Mouse (Mus musculus) forebrain, embryonic 11.5 days (tissue): ENCODE results near the gene Tbc1d10b. TPM values are rescaled to one million over a fixed set of nuclear protein-coding genes. Genes with fewer than 3 reads are reported as not detected.
"Not testable (repeated sequence)": the region's sequence is repeated elsewhere in the genome, so short reads cannot be mapped to it uniquely, and the experiment has no call there.

Experiments used
- ATAC-seq: fragments of 200-750 bp; cut with Nextera tagmentation; replicated peaks from 2 replicates; pipeline ENCODE4 v1.8.0; 2017; ENCODE audit warnings: moderate TSS enrichment; ENCODE audit not compliant: low FRiP score
- DNase-seq: peaks from one replicate; pipeline ENCODE4 v3.0.0-alpha.2; 2017; ENCODE audit warnings: low spot score
- H3K27ac ChIP-seq: fragments of 300-500 bp; sonication (generic); 2 replicates; pipeline ENCODE4 v1.5.1; 2014; ENCODE audit warnings: low read depth, low read length
- H3K27me3 ChIP-seq: fragments of 300-500 bp; sonication (generic); 2 replicates; pipeline ENCODE4 v1.6.1; 2014; ENCODE audit warnings: mild to moderate bottlenecking, low read length, mixed read lengths; ENCODE audit not compliant: control insufficient read depth, insufficient read depth
- H3K36me3 ChIP-seq: fragments of 300-500 bp; sonication (generic); 2 replicates; pipeline ENCODE4 v1.6.1; 2014; ENCODE audit warnings: mild to moderate bottlenecking, low read length, moderate library complexity, mixed read lengths; ENCODE audit not compliant: control insufficient read depth, insufficient read depth
- H3K4me1 ChIP-seq: fragments of 300-500 bp; sonication (generic); replicated peaks from 2 replicates; pipeline ENCODE4 v1.6.1; 2014; ENCODE audit warnings: low read length, mixed read lengths; ENCODE audit not compliant: control insufficient read depth, insufficient read depth
- H3K4me2 ChIP-seq: fragments of 300-500 bp; sonication (generic); 2 replicates; pipeline ENCODE4 v1.6.1; 2014; ENCODE audit warnings: low read depth, mild to moderate bottlenecking, low read length, moderate library complexity, mixed read lengths; ENCODE audit not compliant: severe bottlenecking
- H3K4me3 ChIP-seq: fragments of 300-500 bp; sonication (generic); 2 replicates; pipeline ENCODE4 v1.5.1; 2014; ENCODE audit warnings: low read depth, low read length
- H3K9ac ChIP-seq: fragments of 300-500 bp; sonication (generic); 2 replicates; pipeline ENCODE4 v1.6.1; 2014; ENCODE audit warnings: low read length
- H3K9me3 ChIP-seq: fragments of 300-500 bp; sonication (generic); 2 replicates; pipeline ENCODE4 v1.6.1; 2016; ENCODE audit warnings: low read length, mixed read lengths; ENCODE audit not compliant: control insufficient read depth
- WGBS: fragments of 180-500 bp; shearing (Covaris S2); extraction: QIAGEN DNeasy Blood & Tissue Kit; methylation state at CpG from one replicate; pipeline ENCODE4 v1.1.7; 2014; 5-methylcytosine and 5-hydroxymethylcytosine counted together
- polyA plus RNA-seq: library from polyadenylated mRNA; unstranded; fragments of >200 nt; fragmentation: Nextera tagmentation; extraction: Ambion mirVana; gene quantifications from 2 replicates; pipeline ENCODE4 v1.2.1, GENCODE M21; 2014

The Tbc1d10b gene
- polyA plus RNA-seq: 31.7 and 36.5 TPM in 2 replicates

GRCm38 (mm10) chr7:127208295-127208552 lies at the start of gene Tbc1d10b:
Gene Tbc1d10b, minus strand, starts transcription at chr7:127208468.
- ATAC-seq: peak; percentile 47
- under 1% methylated on average over 33 of the region's 44 CpGs for WGBS
- H3K4me2 ChIP-seq: peak within 1 kb of the TSS; percentile 99

GRCm38 (mm10) chr7:127256518-127256917 lies 48.2 kb upstream of the Tbc1d10b start:
- H3K4me2 ChIP-seq: no peak overlapping the region
- DNase-seq (no peak), ATAC-seq (no peak)
- 90% methylated on average over 5 of the region's 5 CpGs for WGBS
- H3K9ac ChIP-seq: no peak overlapping the region
- no peak overlapping the region for H3K27ac ChIP-seq
- peaks cover 7% of the 10 kb centered on the region for H3K4me1 ChIP-seq
- no peaks in the 10 kb centered on the region; the same call in 1 of the 2 replicates for H3K36me3 ChIP-seq
- no peaks in the 10 kb centered on the region for H3K27me3 ChIP-seq
- no peaks in the 10 kb centered on the region for H3K9me3 ChIP-seq
- no peak overlapping the region for H3K4me3 ChIP-seq

More at GRCm38 (mm10) chr7:127208295-127208552, at the start of gene Tbc1d10b:
- peak within 1 kb of the TSS; percentile 88 for H3K4me3 ChIP-seq
- no peak for DNase-seq
- H3K9me3 ChIP-seq: no peaks in the 10 kb centered on the region
- H3K27me3 ChIP-seq: no peaks in the 10 kb centered on the region; the same call in 1 of the 2 replicates
- H3K4me1 ChIP-seq: peaks cover 10% of the 10 kb centered on the region; the same call in 1 of the 2 replicates
- H3K36me3 ChIP-seq: peaks cover 2% of the 10 kb centered on the region; the same call in 1 of the 2 replicates
- H3K9ac ChIP-seq: peak within 1 kb of the TSS; percentile 89
- peak within 1 kb of the TSS; percentile 77 for H3K27ac ChIP-seq

DNA sequence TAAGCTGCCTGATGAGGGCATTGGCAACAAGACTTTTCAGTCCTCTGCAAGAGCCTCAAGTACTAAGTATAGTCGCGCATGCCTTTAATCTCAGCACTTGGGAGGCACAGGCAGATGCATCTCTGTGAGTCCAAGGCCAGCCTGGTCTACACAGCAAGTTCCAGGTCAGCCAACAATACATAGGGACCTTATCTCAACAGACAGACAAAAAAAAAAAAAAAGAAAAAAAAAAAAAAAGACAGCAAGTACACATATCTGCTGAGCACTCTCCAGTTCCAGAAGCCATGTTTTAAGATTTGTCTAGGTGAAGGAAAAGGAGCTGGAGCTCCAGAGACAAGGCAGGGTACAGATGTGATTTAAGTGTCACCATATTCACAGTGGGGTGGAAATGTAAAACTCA lies 47.7 kb upstream of the Tbc1d10b start:
- no peaks in the 10 kb centered on the region for H3K27me3 ChIP-seq
- H3K9me3 ChIP-seq: no peaks in the 10 kb centered on the region
- ATAC-seq (no peak), DNase-seq (no peak)
- no peak overlapping the region for H3K9ac ChIP-seq
- H3K4me1 ChIP-seq: peaks cover 3% of the 10 kb centered on the region
- 97% methylated on average over 2 of the region's 2 CpGs for WGBS
- no peak overlapping the region for H3K4me3 ChIP-seq
- H3K27ac ChIP-seq: no peak overlapping the region
- no peaks in the 10 kb centered on the region; the same call in 1 of the 2 replicates for H3K36me3 ChIP-seq
- no peak overlapping the region for H3K4me2 ChIP-seq

DNA sequence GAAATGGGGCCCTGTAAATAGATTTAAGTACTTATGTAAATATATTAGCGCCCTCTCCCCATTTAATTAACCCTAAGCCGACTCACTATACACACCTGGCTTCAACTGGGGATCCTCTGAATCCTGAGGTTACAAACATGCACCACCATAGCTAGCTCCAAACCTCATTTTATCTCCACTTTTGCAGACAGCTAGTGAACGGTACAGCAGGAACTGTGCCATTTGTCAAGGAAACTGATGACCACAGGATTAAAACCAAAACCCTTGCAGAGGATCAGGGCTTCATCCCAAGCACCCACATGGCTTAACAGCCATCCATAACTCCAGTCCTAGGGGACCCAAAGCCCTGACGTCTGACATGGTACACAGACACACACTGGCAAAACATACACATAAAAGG lies 46.7 kb upstream of the Tbc1d10b start:
- WGBS: 37% methylated on average over 4 of the region's 4 CpGs
- H3K9ac ChIP-seq: peak overlapping the region; percentile 55
- peaks cover 2% of the 10 kb centered on the region; the same call in 1 of the 2 replicates for H3K4me1 ChIP-seq
- peak overlapping the region; percentile 49 for H3K4me3 ChIP-seq
- H3K9me3 ChIP-seq: no peaks in the 10 kb centered on the region
- no peaks in the 10 kb centered on the region for H3K27me3 ChIP-seq
- DNase-seq: no peak
- H3K36me3 ChIP-seq: no peaks in the 10 kb centered on the region; the same call in 1 of the 2 replicates
- no peak overlapping the region for H3K27ac ChIP-seq
- ATAC-seq: no peak
- H3K4me2 ChIP-seq: peak overlapping the region; percentile 76

- H3K4me3 ChIP-seq: peak overlapping the region; percentile 49
- H3K4me1 ChIP-seq: no peaks in the 10 kb centered on the region; the same call in 1 of the 2 replicates
- no peaks in the 10 kb centered on the region; the same call in 1 of the 2 replicates for H3K36me3 ChIP-seq
- peak overlapping the region; percentile 64 for H3K9ac ChIP-seq
- H3K4me2 ChIP-seq: peak overlapping the region; percentile 76
- ATAC-seq: peak; percentile 98
- WGBS: under 1% methylated on average over 116 of the region's 136 CpGs
- peak overlapping the region; percentile 82 for H3K27ac ChIP-seq
- H3K9me3 ChIP-seq: no peaks in the 10 kb centered on the region
- H3K27me3 ChIP-seq: no peaks in the 10 kb centered on the region
- peak; percentile 97 for DNase-seq
These were observed 45.8 kb upstream of the Tbc1d10b start for GRCm38 (mm10) chr7:127253821-127254769.

DNA sequence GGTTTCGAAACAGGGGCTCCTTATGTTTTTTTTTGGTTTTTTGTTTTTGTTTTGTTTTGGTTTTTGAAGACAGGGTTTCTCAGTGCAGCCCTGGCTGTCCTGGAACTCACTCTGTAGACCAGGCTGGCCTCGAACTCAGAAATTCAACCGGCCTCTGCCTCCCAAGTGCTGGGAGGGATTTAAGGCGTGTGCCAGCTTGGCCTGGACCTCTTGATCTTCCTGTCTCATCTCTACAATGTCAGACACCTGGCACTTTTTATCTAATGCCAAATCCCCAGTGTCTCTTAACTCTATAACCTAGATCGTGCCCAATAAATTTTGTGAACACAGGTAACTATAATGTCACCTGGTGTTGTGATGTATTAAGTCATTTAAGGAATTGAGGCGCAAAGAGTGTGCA lies 45.1 kb upstream of the Tbc1d10b start:
- no peaks in the 10 kb centered on the region for H3K9me3 ChIP-seq
- H3K4me3 ChIP-seq: peak overlapping the region; percentile 49
- peak overlapping the region; percentile 76 for H3K4me2 ChIP-seq
- 82% methylated on average over 6 of the region's 6 CpGs for WGBS
- peak overlapping the region; percentile 82 for H3K27ac ChIP-seq
- H3K36me3 ChIP-seq: no peaks in the 10 kb centered on the region; the same call in 1 of the 2 replicates
- H3K27me3 ChIP-seq: no peaks in the 10 kb centered on the region
- peak overlapping the region; percentile 64; the same call in 1 of the 2 replicates for H3K9ac ChIP-seq
- ATAC-seq (no peak), DNase-seq (no peak)
- no peaks in the 10 kb centered on the region for H3K4me1 ChIP-seq

DNA sequence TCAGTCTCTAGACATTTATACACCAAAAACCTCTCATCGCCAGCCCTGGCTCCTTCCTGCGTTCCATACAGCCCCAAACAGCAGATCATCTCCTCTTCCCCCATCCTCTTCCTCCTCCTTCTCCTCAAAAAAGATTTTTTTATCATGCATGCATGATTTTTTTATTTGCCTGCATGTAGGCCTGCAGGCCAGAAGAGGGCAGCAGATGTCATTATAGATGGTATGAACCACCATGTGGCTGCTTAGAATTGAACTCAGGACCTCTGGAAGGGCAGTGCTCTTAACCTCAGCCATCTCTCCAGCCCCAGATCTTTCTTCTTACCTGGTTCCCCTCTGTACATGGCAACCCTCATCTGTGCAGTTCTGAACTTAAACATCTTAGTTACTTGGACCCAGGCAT lies 44.1 kb upstream of the Tbc1d10b start:
- Histone ChIP-seq H3K9me3 (no peaks in the 10 kb centered on the region), H3K27ac (no peak overlapping the region), H3K4me2 (no peak overlapping the region), H3K27me3 (no peaks in the 10 kb centered on the region), H3K4me1 (no peaks in the 10 kb centered on the region), H3K4me3 (no peak overlapping the region), H3K36me3 (no peaks in the 10 kb centered on the region; the same call in 1 of the 2 replicates), H3K9ac (no peak overlapping the region)
- 86% methylated on average over 2 of the region's 2 CpGs for WGBS
- ATAC-seq: no peak
- DNase-seq: no peak

GRCm38 (mm10) chr7:127250511-127250910 lies 42.2 kb upstream of the Tbc1d10b start:
- H3K27ac ChIP-seq, H3K4me2 ChIP-seq, H3K9me3 ChIP-seq, H3K36me3 ChIP-seq, H3K27me3 ChIP-seq, H3K4me1 ChIP-seq, DNase-seq, H3K9ac ChIP-seq, H3K4me3 ChIP-seq, ATAC-seq: not testable (repeated sequence)
- WGBS: 93% methylated on average over 8 of the region's 8 CpGs
